Mouse (Mus musculus): ENCODE results near the gene Asz1. TPM values are rescaled to one million over a fixed set of nuclear protein-coding genes. Genes with fewer than 3 reads are reported as not detected.

The Asz1 gene
- polyA plus RNA-seq, 1 experiment = not detected

DNA sequence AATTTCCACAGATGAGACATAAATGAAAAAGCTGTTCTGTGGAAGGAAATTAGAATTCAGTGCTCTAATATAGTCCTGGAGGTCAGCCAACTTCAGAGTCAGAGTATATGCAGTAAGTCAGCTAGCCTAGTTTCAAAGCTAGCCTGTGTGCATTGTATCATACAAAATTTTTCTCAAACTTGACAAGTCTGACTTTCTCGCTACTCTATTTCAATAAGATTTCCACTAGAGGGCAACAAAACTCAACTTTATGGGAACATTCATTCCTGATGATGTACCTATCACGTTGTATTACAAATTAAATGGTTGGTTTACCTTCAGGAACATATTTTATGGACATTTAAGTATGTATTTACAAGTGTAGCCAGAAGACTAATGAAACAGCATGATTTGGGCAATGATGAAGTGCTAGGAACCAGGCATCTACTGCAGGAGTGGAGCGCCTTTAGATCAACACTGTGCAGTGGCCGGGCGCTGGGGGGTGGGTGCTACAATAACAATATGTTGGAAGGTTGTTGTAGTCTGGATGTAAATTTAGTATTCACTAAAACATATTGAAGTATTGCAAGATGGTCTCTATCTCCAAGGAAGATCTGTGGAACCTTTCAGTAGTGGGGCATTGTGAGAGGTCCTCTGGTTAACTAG, 21.6 kb downstream of the Asz1 start:
- Histone ChIP-seq H3K4me3 (ENCODE audit: insufficient read depth, low read depth, low read length) (no peak overlapping the region), H3K36me3 (ENCODE audit: control insufficient read depth, insufficient read depth, low read length) (no peaks in the 10 kb centered on the region), H3K27me3 (replicated peaks; ENCODE audit: control insufficient read depth, insufficient read depth, low read length) (no peaks in the 10 kb centered on the region), H3K4me1 (ENCODE audit: control insufficient read depth, insufficient read depth, low read length) (no peaks in the 10 kb centered on the region), H3K27ac (ENCODE audit: insufficient read depth, low read depth, low read length) (no peak overlapping the region)
- DNase-seq = peak; percentile 16
- WGBS = 56% methylated on average over 5 of the region's 5 CpGs
- TF ChIP-seq CTCF (conservative IDR thresholded peaks at IDR 0.05; ENCODE audit: insufficient read depth, insufficient read length, low read depth, low read length) (no peak), POLR2A (IDR thresholded peaks at IDR 0.05; ENCODE audit: low read depth, low read length) (no peak)

DNA sequence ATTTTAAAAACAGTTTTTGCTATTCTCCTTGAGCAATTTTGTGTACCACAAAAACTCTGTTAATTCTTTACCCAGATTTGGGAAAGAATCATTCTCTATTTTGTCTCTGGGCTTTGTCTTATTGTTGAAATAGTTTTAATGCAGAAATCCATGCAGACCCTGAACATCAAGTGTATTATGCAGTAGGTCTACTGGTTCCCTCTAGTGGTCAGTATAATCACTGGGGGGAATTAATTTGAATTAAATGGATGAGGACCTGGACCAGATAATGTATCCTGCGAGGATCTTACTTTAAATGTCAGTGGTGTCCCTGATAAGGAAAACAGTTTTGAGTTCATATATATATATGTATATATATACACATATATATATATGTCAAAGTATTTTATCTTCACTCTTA, 30.2 kb downstream of the Asz1 start:
- no peaks in the 10 kb centered on the region for H3K36me3 ChIP-seq (ENCODE audit: control insufficient read depth, insufficient read depth, low read length)
- TF ChIP-seq POLR2A (IDR thresholded peaks at IDR 0.05; ENCODE audit: low read depth, low read length) (no peak), CTCF (conservative IDR thresholded peaks at IDR 0.05; ENCODE audit: insufficient read depth, insufficient read length, low read depth, low read length) (0 out of 2 replicates have a peak, but pooled peaks have one; percentile 2)
- 17% methylated on average over 1 of the region's 1 CpGs for WGBS
- no peak overlapping the region for H3K4me3 ChIP-seq (ENCODE audit: insufficient read depth, low read depth, low read length)
- no peaks in the 10 kb centered on the region for H3K4me1 ChIP-seq (ENCODE audit: control insufficient read depth, insufficient read depth, low read length)
- peak; percentile 30 for DNase-seq
- H3K27ac ChIP-seq (ENCODE audit: insufficient read depth, low read depth, low read length) = no peak overlapping the region
- H3K27me3 ChIP-seq (replicated peaks; ENCODE audit: control insufficient read depth, insufficient read depth, low read length) = no peaks in the 10 kb centered on the region

DNA sequence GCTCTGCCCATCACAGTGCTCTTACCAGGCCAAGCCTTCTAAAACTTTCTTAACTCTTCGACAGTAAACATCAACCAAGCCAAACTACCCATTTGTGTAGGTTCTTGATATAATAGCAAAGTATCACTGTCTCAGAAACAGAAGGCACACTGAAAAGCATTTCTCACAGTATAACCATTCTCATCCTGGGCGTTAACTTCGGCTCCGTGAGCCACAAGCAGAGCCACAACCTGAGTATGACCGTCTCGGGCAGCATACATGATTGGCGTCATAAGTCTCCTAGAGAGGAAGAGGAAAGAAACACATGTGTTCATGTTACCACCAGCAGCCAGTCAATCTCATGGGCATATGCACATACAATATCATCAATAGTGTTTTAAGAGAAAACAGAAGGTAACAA, 31.9 kb downstream of the Asz1 start:
- DNase-seq = no peak
- TF ChIP-seq CTCF (conservative IDR thresholded peaks at IDR 0.05; ENCODE audit: insufficient read depth, insufficient read length, low read depth, low read length) = no peak
- TF ChIP-seq POLR2A (IDR thresholded peaks at IDR 0.05; ENCODE audit: low read depth, low read length) = no peak
- Histone ChIP-seq H3K27ac (ENCODE audit: insufficient read depth, low read depth, low read length) (no peak overlapping the region), H3K4me1 (ENCODE audit: control insufficient read depth, insufficient read depth, low read length) (no peaks in the 10 kb centered on the region), H3K36me3 (ENCODE audit: control insufficient read depth, insufficient read depth, low read length) (no peaks in the 10 kb centered on the region), H3K4me3 (ENCODE audit: insufficient read depth, low read depth, low read length) (no peak overlapping the region), H3K27me3 (replicated peaks; ENCODE audit: control insufficient read depth, insufficient read depth, low read length) (no peaks in the 10 kb centered on the region)
- 83% methylated on average over 7 of the region's 7 CpGs for WGBS

DNA sequence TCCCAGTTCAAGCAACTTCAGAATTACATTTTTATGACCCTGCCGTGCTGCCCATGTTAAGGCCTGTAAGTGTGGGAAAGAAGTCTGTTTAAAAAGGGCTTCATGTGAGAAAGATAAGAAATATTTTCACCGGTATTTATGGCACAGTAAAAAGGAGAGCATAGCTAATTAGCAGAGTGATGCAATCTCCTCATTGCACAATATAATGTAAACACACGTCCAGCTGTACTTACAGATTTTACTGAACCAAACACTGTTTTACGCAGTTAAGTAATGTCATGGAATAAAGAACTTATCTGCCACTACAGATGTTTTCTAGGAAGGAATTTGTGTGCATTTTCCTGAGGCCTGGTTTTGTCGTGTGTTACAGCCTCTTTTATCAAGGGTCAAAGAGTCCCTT, 32.3 kb downstream of the Asz1 start:
- TF ChIP-seq POLR2A (IDR thresholded peaks at IDR 0.05; ENCODE audit: low read depth, low read length) (no peak), CTCF (conservative IDR thresholded peaks at IDR 0.05; ENCODE audit: insufficient read depth, insufficient read length, low read depth, low read length) (no peak)
- Histone ChIP-seq H3K27ac (ENCODE audit: insufficient read depth, low read depth, low read length) (no peak overlapping the region), H3K36me3 (ENCODE audit: control insufficient read depth, insufficient read depth, low read length) (no peaks in the 10 kb centered on the region), H3K4me3 (ENCODE audit: insufficient read depth, low read depth, low read length) (no peak overlapping the region), H3K27me3 (replicated peaks; ENCODE audit: control insufficient read depth, insufficient read depth, low read length) (no peaks in the 10 kb centered on the region), H3K4me1 (ENCODE audit: control insufficient read depth, insufficient read depth, low read length) (no peaks in the 10 kb centered on the region)
- 52% methylated on average over 5 of the region's 5 CpGs for WGBS
- DNase-seq = no peak

DNA sequence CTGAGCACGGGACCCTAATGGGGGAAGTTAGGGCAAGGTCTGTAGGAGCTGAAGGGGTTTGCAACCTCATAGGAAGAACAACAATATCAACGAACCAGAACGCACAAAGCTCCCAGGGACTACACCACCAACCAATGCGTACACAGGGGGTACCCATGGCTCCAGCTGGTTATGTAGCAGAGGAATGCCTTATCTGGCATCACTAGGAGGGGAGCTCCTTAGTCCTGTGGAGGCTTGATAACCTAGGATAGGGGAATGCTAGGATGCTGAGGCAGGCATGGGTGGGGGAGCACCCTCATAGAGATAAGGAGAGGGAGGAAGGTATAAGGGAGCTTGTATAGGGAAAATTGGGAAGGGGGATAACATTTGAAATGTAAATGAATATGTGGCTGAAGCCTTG, 51.0 kb downstream of the Asz1 start:
- TF ChIP-seq POLR2A (IDR thresholded peaks at IDR 0.05; ENCODE audit: low read depth, low read length) (no peak), CTCF (conservative IDR thresholded peaks at IDR 0.05; ENCODE audit: insufficient read depth, insufficient read length, low read depth, low read length) (no peak)
- Histone ChIP-seq H3K4me3 (ENCODE audit: insufficient read depth, low read depth, low read length) (no peak overlapping the region), H3K36me3 (ENCODE audit: control insufficient read depth, insufficient read depth, low read length) (no peaks in the 10 kb centered on the region), H3K27ac (ENCODE audit: insufficient read depth, low read depth, low read length) (no peak overlapping the region), H3K27me3 (replicated peaks; ENCODE audit: control insufficient read depth, insufficient read depth, low read length) (no peaks in the 10 kb centered on the region), H3K4me1 (ENCODE audit: control insufficient read depth, insufficient read depth, low read length) (no peaks in the 10 kb centered on the region)
- DNase-seq = no peak
- WGBS = 87% methylated on average over 4 of the region's 4 CpGs

DNA sequence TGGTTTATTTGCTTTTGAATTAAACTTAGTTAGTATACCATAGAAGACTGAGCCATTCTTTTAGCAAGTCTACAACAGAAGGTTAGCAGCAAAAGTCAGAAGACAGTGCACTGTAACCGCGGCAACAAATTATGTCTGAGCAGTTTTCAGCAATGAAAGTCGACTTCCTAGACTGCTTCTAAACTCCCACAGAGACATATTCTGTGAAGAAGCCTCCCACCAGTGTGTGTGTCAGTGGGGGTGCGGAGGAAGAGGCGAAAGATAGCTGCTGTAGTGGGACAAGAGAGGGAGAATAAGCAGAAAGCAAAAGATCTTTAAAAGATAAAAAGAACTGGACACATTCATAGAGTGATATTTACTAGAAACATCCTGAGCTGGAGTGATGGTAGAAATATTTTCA, 57.2 kb downstream of the Asz1 start:
- Histone ChIP-seq H3K4me1 (ENCODE audit: control insufficient read depth, insufficient read depth, low read length) (no peaks in the 10 kb centered on the region), H3K27me3 (replicated peaks; ENCODE audit: control insufficient read depth, insufficient read depth, low read length) (no peaks in the 10 kb centered on the region), H3K4me3 (ENCODE audit: insufficient read depth, low read depth, low read length) (no peak overlapping the region), H3K27ac (ENCODE audit: insufficient read depth, low read depth, low read length) (no peak overlapping the region), H3K36me3 (ENCODE audit: control insufficient read depth, insufficient read depth, low read length) (no peaks in the 10 kb centered on the region)
- DNase-seq = no peak
- TF ChIP-seq CTCF (conservative IDR thresholded peaks at IDR 0.05; ENCODE audit: insufficient read depth, insufficient read length, low read depth, low read length) (no peak), POLR2A (IDR thresholded peaks at IDR 0.05; ENCODE audit: low read depth, low read length) (no peak)
- 80% methylated on average over 5 of the region's 5 CpGs for WGBS

DNA sequence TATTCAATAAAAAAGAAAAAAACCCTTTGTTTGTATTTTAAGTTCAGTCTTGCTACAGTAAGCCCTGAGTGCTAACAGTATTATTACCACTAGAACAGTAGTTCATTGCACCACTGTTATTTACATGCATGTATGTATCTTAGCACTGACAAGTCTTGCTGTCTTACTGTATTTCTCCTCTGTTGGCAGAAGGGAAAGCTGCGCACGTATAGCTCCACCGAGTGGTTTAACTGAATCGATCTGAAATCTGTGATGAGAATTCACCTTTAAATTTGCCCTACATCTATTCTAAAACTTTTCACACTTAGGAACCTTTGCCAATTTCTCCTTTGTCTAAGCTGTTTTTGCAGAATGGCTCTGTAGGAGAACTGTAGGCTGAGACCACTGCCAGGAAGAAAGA, 64.6 kb downstream of the Asz1 start:
- no peak for DNase-seq
- WGBS = 85% methylated on average over 4 of the region's 4 CpGs

More for the DNA sequence above, 64.6 kb downstream of the Asz1 start:
- Histone ChIP-seq H3K27ac (ENCODE audit: insufficient read depth, low read depth, low read length) (no peak overlapping the region), H3K36me3 (ENCODE audit: control insufficient read depth, insufficient read depth, low read length) (no peaks in the 10 kb centered on the region), H3K4me3 (ENCODE audit: insufficient read depth, low read depth, low read length) (no peak overlapping the region), H3K4me1 (ENCODE audit: control insufficient read depth, insufficient read depth, low read length) (no peaks in the 10 kb centered on the region), H3K27me3 (replicated peaks; ENCODE audit: control insufficient read depth, insufficient read depth, low read length) (no peaks in the 10 kb centered on the region)
- TF ChIP-seq CTCF (conservative IDR thresholded peaks at IDR 0.05; ENCODE audit: insufficient read depth, insufficient read length, low read depth, low read length) = no peak
- no peak for TF ChIP-seq POLR2A (IDR thresholded peaks at IDR 0.05; ENCODE audit: low read depth, low read length)
